Mouse (Mus musculus): Measurements from ENCODE around the gene Lrp1.
"Not testable (repeated sequence)": the region's sequence is repeated elsewhere in the genome, so short reads cannot be mapped to it uniquely, and the experiment has no call there.

The Lrp1 gene

GRCm38 (mm10) chr10:127620406-127621190 lies at the start of gene Lrp1:
Gene Lrp1, minus strand, starts transcription at chr10:127621148.
- peak; percentile 56 for DNase-seq

GRCm38 (mm10) chr10:127670185-127670584 lies 49.2 kb upstream of the Lrp1 start:
- DNase-seq: no peak

- peak; percentile 70 for DNase-seq
Observed at GRCm38 (mm10) chr10:127669170-127669569, 48.2 kb upstream of the Lrp1 start.

GRCm38 (mm10) chr10:127668093-127669050 lies 47.4 kb upstream of the Lrp1 start, which contains the start of gene Nab2:
Gene Nab2, minus strand, starts transcription at chr10:127668568.
- DNase-seq: peak; percentile 90

GRCm38 (mm10) chr10:127667269-127668092 lies 46.5 kb upstream of the Lrp1 start:
- DNase-seq: peak; percentile 77

GRCm38 (mm10) chr10:127666501-127667268 lies 45.7 kb upstream of the Lrp1 start, which contains the start of gene Nemp1:
Gene Nemp1, plus strand, starts transcription at chr10:127666901.
- peak; percentile 83 for DNase-seq

GRCm38 (mm10) chr10:127665366-127666181 lies 44.6 kb upstream of the Lrp1 start:
- DNase-seq: no peak

- DNase-seq: no peak
Observed at GRCm38 (mm10) chr10:127664891-127665290, 43.9 kb upstream of the Lrp1 start.

GRCm38 (mm10) chr10:127664166-127664565 lies 43.2 kb upstream of the Lrp1 start:
- DNase-seq: no peak

- no peak for DNase-seq
Observed at GRCm38 (mm10) chr10:127663590-127663989, 42.6 kb upstream of the Lrp1 start.

- no peak for DNase-seq
Observed at GRCm38 (mm10) chr10:127662666-127663253, 41.8 kb upstream of the Lrp1 start.

GRCm38 (mm10) chr10:127661915-127662663 lies 41.1 kb upstream of the Lrp1 start:
- DNase-seq: peak; percentile 74

GRCm38 (mm10) chr10:127661291-127661914 lies 40.5 kb upstream of the Lrp1 start:
- no peak for DNase-seq

GRCm38 (mm10) chr10:127659551-127659950 lies 38.6 kb upstream of the Lrp1 start:
- no peak for DNase-seq

GRCm38 (mm10) chr10:127658076-127658475 lies 37.1 kb upstream of the Lrp1 start:
- DNase-seq: no peak

- DNase-seq: not testable (repeated sequence)
Observed at GRCm38 (mm10) chr10:127657617-127658016, 36.7 kb upstream of the Lrp1 start.

- DNase-seq: no peak
Observed at GRCm38 (mm10) chr10:127654970-127655579, 34.1 kb upstream of the Lrp1 start.

GRCm38 (mm10) chr10:127652906-127653638 lies 32.1 kb upstream of the Lrp1 start:
- no peak for DNase-seq

Measured in right cerebral cortex, adult 18-20 months (tissue).